Mouse (Mus musculus) ES-E14 (cell line): ENCODE results near the gene Col20a1. TPM values are rescaled to one million over a fixed set of nuclear protein-coding genes. Genes with fewer than 3 reads are reported as not detected.

Source experiments
- DNase-seq: peaks from one replicate; pipeline ENCODE4 v3.0.0-alpha.2; 2013; ENCODE audit warnings: low read depth, low spot score
- H3K27ac ChIP-seq: 2 replicates; pipeline ENCODE4 v1.5.1; 2012; ENCODE audit warnings: low read depth, mild to moderate bottlenecking, low read length, moderate library complexity, mixed read lengths; ENCODE audit not compliant: poor library complexity, insufficient read depth, severe bottlenecking
- H3K36me3 ChIP-seq: 2 replicates; pipeline ENCODE4 v1.6.1; 2012; ENCODE audit warnings: mild to moderate bottlenecking, low read length, moderate library complexity, mixed read lengths; ENCODE audit not compliant: control insufficient read depth, poor library complexity, insufficient read depth, severe bottlenecking
- H3K4me1 ChIP-seq, 2 experiments: fragments of 150-350 bp in 1 of 2; sonication (generic) in 1 of 2; 2 replicates each; pipeline ENCODE4 v1.6.1; 2012; ENCODE audit warnings: low read length in 2 of 2, mild to moderate bottlenecking in 1 of 2, mixed read lengths in 1 of 2; ENCODE audit not compliant: control insufficient read depth in 2 of 2, insufficient read depth in 2 of 2, poor library complexity in 1 of 2
- H3K4me3 ChIP-seq, 2 experiments: fragments of 150-350 bp in 1 of 2; sonication (generic) in 1 of 2; 2 replicates each; pipeline ENCODE4 v1.5.1; 2012; ENCODE audit warnings: low read length in 2 of 2, low read depth in 1 of 2, mild to moderate bottlenecking in 1 of 2, mixed read lengths in 1 of 2; ENCODE audit not compliant: insufficient read depth in 1 of 2, poor library complexity in 1 of 2, severe bottlenecking in 1 of 2
- H3K9ac ChIP-seq: 2 replicates; pipeline ENCODE4 v1.6.1; 2012; ENCODE audit warnings: low read depth, mild to moderate bottlenecking, low read length, mixed read lengths; ENCODE audit not compliant: poor library complexity, insufficient read depth, severe bottlenecking
- H3K9me3 ChIP-seq: fragments of 150-350 bp; sonication (generic); 2 replicates; pipeline ENCODE4 v1.6.1; 2012; ENCODE audit warnings: low read depth, mild to moderate bottlenecking, low read length; ENCODE audit not compliant: control insufficient read depth, insufficient read depth
- CHD2 ChIP-seq: IDR thresholded peaks from 2 replicates; pipeline ENCODE4 v1.6.1; 2014; ENCODE audit warnings: mild to moderate bottlenecking, low read depth, low read length, inconsistent platforms
- HCFC1 ChIP-seq: IDR thresholded peaks from 2 replicates; pipeline ENCODE4 v1.6.1; 2012; ENCODE audit warnings: low read length, inconsistent platforms, borderline replicate concordance; ENCODE audit not compliant: insufficient read depth
- MAFK ChIP-seq: IDR thresholded peaks from 2 replicates; pipeline ENCODE4 v1.6.1; 2014; ENCODE audit warnings: mild to moderate bottlenecking, low read depth, low read length, inconsistent platforms; ENCODE audit not compliant: insufficient read depth
- ZC3H11A ChIP-seq: IDR thresholded peaks from 2 replicates; pipeline ENCODE4 v1.6.1; 2012; ENCODE audit warnings: low read depth, mild to moderate bottlenecking, inconsistent platforms, low read length, borderline replicate concordance
- ZNF384 ChIP-seq: IDR thresholded peaks from 2 replicates; pipeline ENCODE4 v1.6.1; 2012; ENCODE audit warnings: low read depth, low read length, inconsistent platforms
- in situ Hi-C, 2 experiments: fragments of 600-800 bp; cut with MboI; formaldehyde crosslinking; loops; one replicate each; pipeline ENCODE4 v1.15.1; 2025; ENCODE audit warnings: low sequenced_read_pairs in 2 of 2, inconsistent platforms in 1 of 2; ENCODE audit not compliant: unreplicated experiment in 2 of 2
- total RNA-seq: library from RNA; depleted of rRNA; stranded (reverse); fragments of 300-350 nt; gene quantifications from 2 replicates; pipeline ENCODE4 v1.2.3, GENCODE M21; 2012

Gene Col20a1
- total RNA-seq, 1 experiment = 0.80 TPM

GRCm38 (mm10) chr2:180988347-180988913 is 2.1 kb downstream of the Col20a1 start:
- no peak for DNase-seq
- TF ChIP-seq MAFK = no peak
- no peak overlapping the region for H3K9ac ChIP-seq
- no peak overlapping the region for H3K4me3 ChIP-seq
- H3K27ac ChIP-seq = no peak overlapping the region
- H3K9me3 ChIP-seq = no peaks in the 10 kb centered on the region
- H3K36me3 ChIP-seq = no peaks in the 10 kb centered on the region
- in situ Hi-C loops = no loop called here
- peaks cover 0 to 4% of the 10 kb centered on the region in 2 experiments; a peak in 2 of 4 replicates for H3K4me1 ChIP-seq

GRCm38 (mm10) chr2:180988948-180989347 is 2.6 kb downstream of the Col20a1 start:
- H3K9me3 ChIP-seq = no peaks in the 10 kb centered on the region
- no peak overlapping the region for H3K9ac ChIP-seq
- H3K27ac ChIP-seq = no peak overlapping the region
- H3K4me3 ChIP-seq = no peak overlapping the region
- H3K4me1 ChIP-seq = peaks cover 0 to 4% of the 10 kb centered on the region in 2 experiments; a peak in 2 of 4 replicates
- in situ Hi-C loops = no loop called here
- no peak for DNase-seq
- TF ChIP-seq ZC3H11A = no peak
- no peak for TF ChIP-seq ZNF384
- no peak for TF ChIP-seq HCFC1
- TF ChIP-seq CHD2 = no peak
- TF ChIP-seq MAFK = no peak
- H3K36me3 ChIP-seq = no peaks in the 10 kb centered on the region

- no peaks in the 10 kb centered on the region for H3K9me3 ChIP-seq
- peaks cover 0 to 4% of the 10 kb centered on the region in 2 experiments; a peak in 2 of 4 replicates for H3K4me1 ChIP-seq
- no peaks in the 10 kb centered on the region for H3K36me3 ChIP-seq
- no peak overlapping the region for H3K9ac ChIP-seq
- in situ Hi-C loops = no loop called here
- TF ChIP-seq ZNF384 (no peak), CHD2 (no peak), HCFC1 (no peak), ZC3H11A (no peak), MAFK (no peak)
- no peak overlapping the region for H3K27ac ChIP-seq
- no peak for DNase-seq
- H3K4me3 ChIP-seq = no peak overlapping the region
These were observed 4.0 kb downstream of the Col20a1 start for GRCm38 (mm10) chr2:180990347-180990746.

GRCm38 (mm10) chr2:180994360-180994759 is 8.0 kb downstream of the Col20a1 start:
- no peak for DNase-seq
- no peaks in the 10 kb centered on the region for H3K9me3 ChIP-seq
- no peaks in the 10 kb centered on the region for H3K36me3 ChIP-seq
- no peaks in the 10 kb centered on the region for H3K4me1 ChIP-seq
- in situ Hi-C loops = no loop called here
- no peak overlapping the region for H3K27ac ChIP-seq
- no peak overlapping the region for H3K4me3 ChIP-seq
- TF ChIP-seq ZC3H11A (no peak), CHD2 (no peak), ZNF384 (no peak)
- H3K9ac ChIP-seq = no peak overlapping the region

GRCm38 (mm10) chr2:180995457-180995856 is 9.1 kb downstream of the Col20a1 start:
- no peak for DNase-seq
- Histone ChIP-seq H3K4me3 (no peak overlapping the region), H3K4me1 (no peaks in the 10 kb centered on the region), H3K36me3 (no peaks in the 10 kb centered on the region), H3K9ac (no peak overlapping the region), H3K9me3 (no peaks in the 10 kb centered on the region), H3K27ac (no peak overlapping the region)
- in situ Hi-C loops = loop anchor here in 1 of 2 experiments (5.0 kb wide), 1 partner anchor 67 kb away; no protein-coding TSS in a partner anchor
- TF ChIP-seq ZNF384 (no peak), HCFC1 (no peak), ZC3H11A (no peak), MAFK (no peak), CHD2 (no peak)
